Mouse (Mus musculus): ENCODE measurements around the gene Snx13.
A peak's percentile ranks its signal among the peaks of the same experiment; 100 is the strongest.

The Snx13 gene

DNA sequence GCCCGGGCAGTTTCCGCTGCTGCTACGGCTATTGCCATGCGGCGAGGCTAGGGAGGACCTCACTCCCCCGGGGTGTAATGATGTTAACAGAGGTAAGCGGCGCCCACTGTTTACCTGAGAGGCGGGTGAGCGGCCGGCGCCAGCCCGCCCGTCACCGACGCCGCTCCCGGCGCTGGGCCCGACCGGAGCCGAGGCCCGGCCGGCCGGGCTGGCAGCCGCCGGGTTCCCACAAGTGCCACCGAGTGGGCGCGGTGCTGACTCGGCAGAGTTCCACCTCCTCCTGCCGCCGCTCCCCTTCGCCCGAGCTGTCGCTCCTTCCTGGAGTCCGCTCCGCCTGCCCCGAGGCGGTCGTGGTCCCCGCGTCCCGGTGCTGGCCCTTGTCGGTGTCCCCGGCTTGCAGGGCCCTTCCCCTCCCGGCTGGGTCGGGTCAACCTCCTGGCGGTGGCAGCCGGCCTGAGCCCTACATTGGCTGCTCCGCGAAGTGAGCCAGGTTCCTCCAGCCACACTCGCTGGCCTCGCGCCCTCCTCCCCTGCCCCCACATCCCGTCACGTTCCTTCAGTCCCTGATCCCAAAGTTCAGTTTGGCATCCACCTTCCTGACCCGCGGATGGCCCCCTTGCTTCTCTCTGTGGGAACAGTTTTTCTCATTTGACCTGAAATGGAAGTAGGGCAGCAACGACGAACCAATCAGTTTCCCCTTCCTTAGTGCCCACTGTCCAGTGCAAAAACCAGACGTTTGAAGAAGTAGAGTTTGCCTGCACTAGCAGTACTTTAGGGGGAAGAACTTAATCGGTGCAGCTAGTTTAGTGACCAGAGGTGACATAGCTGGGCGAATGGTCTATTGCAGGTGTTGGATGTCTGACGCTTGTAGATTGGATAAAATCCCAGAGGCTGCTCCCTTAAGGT lies 587 bp downstream of the Snx13 start:
- DNase-seq (ENCODE audit: low spot score in 2 of 2) = peak; percentile 24 to 50

DNA sequence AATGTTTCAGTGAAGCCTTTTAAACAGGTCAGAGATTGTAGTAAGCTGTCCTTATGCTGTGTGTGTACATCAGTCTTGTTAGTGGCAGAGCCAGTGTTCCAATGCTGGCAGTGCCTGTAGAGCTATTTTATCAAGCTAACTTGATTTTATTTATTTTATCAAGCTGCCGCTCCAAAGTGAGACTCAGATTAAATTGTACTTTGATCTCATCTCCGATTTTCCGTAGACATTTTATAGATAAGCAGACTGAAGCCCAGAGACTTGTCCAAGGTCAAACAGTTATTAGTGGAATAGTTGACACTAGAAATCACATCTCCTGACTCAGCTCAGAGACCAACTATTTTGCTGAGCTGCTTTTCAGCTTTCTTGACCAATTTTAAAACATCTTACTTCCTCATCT lies 1.9 kb downstream of the Snx13 start:
- no peak for DNase-seq (ENCODE audit: low spot score in 2 of 2)

DNA sequence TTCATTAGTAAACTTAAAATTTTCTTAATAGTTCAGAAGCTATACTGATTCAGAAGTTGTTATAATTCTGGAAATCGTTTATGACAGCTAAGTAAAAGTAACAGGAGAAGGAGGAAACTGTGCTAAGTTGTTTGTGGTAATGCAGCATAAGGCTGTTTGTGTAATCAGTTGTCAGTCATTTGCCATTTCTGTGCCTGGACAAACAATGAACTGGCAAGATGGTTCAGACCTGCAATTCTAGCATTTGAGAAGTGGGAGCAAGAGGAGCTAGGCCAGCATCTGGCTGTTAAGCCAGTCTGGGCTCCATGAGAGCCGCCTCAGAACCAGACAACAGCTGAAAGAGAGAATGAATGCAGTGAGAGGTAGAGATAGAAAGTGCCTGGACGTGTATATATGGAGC lies 3.5 kb downstream of the Snx13 start:
- DNase-seq (ENCODE audit: low spot score in 2 of 2) = no peak

DNA sequence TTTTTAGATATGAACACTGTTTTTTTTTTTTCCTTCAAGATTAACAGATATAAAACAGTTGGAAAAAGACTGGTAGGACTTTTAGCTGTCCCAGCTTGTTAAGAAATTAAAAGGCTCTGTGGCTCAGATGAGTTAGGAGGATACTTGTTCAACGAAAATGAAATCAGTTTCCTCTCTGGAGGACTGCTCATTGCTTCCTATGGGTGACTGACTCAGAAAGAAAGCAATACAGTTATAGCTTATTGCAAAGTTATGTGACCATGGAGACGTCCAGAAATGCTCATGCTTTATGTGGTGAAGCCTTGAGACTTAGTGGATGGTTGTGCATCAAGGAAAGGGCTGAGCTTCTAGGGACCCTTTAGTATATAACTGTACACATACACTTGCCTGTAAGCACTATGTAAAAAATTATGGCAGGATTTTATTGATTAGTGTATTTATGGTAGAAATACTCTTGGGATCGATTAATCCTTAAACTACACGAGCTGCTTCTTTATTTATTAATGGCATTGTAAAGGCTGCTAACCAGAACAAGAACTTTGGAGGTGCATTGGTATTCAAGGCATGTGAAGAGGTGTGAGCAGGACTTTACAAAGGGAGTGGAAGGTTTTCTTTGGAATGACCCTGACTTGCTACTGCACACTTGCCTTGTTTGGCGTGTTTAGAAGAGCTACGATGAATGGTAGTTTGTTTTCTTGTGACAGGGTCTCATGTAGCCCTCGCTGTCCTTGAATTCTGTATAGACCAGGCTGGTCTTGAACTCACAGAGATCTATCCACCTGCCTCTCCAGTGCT lies 4.2 kb downstream of the Snx13 start:
- no peak for DNase-seq (ENCODE audit: low spot score in 2 of 2)

DNA sequence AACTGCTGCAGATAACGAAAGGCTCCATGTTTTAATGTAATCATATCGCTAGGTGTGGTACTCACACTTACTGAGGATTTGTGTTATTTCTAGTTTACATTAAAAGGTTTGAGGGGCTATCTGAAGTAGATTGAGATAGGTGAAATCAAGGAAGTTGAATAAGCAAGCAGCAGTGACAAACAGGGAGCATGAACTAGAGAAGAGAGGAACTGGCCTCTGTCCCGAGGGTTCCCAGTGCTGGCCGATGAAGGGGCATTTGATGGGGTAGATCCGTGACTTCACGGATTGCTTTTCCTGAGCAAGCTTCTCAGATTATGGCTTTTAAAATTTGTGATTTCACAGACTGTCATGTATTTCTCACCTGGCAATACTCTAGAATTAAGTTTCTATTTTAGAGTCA lies 7.4 kb downstream of the Snx13 start:
- DNase-seq (ENCODE audit: low spot score in 2 of 2) = no peak

DNA sequence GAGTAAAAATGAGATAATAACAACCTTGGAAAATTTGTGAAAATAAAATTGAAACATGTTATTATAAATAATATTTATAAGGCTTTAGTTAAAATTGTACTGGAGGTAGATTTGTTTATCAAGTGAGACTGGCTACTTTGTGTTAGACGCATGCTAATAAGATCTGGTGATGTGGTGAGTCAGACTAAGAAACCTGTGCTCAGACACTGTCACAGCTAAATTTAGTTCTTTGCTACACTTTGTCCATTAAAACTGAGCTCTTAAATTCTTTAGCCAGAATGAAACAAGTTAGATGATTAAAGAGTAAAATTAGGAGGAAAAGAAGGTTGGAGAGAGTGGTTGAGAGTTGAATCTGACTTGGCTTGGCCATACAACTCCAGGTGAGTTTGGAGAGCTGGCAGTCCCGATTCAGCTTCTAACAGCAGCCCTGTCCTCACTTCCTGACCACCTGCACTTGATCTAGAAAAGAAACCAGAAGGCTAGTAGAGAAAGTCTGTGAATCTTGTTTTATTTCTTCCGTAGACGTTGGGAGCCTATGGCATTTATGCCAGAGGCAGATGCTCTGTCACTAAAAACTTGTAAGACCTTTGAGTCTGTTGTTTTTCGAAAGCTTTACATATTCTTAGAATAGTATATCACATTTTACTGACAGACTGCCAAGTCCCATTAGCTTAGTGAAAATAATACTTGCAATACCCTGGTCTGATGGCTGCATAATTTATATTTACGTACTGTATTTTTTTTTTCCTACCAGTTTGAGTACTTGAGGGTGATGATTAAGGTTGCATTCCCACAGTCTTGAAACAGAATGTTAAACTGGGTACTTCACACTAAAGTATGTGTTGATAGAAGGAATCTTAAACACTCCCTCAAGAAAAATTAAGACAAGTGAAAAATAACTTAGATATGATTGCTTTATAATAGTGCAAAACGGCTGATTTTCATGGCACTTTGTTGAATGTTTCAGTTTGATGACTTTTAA lies 8.4 kb downstream of the Snx13 start:
- no peak for DNase-seq (ENCODE audit: low spot score in 2 of 2)

DNA sequence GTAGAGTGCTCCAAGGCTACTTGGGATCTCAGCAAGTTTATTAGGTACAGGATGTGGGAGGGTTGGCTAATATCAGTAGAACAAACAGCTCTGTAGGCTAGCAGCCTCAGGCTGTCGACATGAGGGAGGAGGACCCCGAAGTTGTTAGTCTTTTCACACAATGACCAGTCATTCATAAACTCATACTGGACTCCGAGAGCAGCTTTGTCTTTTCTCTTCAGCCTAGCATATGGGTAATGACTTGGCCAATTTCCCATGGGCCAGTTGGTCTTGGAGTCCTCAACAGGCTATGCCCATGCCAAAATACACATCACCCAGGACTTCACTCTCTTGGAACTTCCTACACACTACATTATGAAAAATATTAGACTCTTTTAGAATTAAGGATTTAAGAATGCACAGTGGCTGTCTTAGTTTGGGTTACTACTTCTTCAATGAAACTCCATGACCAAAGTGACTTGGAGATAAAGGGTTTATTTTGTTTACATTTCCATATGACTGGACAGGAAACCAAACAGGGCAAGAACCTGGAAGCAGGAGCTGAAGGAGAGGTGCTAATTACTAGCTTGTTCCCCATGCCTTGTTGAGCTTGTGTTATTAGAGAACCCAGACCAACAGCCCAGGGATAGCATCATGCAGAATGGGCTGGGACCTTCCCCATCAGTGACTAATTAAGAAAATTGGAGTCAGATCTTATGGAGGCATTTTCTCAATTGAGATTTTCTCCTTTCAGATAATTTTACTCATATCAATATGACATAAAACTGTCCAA lies 16.9 kb downstream of the Snx13 start:
- no peak for DNase-seq (ENCODE audit: low spot score in 2 of 2)

DNA sequence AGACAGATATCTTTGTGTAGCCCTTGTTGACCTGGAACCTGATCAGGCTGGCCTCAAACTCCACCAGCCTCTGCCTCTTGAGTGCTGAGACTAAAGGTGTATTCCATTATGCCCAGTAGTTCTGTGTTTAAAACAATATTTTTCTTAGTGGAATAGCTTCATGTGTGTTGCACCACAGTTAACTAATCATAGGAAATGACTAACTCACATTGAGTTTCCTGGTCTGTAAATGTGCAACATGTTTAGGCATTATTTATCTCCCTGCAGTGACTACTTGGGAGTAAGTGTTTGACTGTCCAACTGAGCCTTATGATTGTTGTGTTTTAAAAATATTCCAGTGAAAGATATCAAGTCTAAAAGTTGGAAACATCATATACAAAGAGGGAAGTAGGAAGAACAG lies 20.6 kb downstream of the Snx13 start:
- no peak for DNase-seq (ENCODE audit: low spot score in 2 of 2)

DNA sequence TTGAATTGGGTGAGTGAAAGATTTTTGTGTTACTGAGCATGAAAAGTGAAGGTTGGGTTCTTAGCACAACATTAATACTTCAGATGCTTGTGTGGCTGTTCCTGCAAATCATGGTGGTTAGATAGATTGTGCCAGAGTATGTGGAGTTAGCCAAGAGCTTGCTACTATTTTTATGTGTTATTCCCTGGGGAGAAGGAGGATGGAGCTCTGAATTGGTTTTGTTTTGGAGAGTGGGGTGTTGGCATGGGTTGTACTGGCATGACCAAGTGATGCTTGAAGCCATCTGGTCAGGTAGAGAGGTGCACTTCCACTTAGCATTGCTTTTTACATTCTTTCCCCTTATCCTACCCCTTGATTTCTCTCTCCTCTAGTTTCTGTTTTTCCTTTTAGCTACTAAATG lies 24.4 kb downstream of the Snx13 start:
- DNase-seq (ENCODE audit: low spot score in 2 of 2) = no peak

DNA sequence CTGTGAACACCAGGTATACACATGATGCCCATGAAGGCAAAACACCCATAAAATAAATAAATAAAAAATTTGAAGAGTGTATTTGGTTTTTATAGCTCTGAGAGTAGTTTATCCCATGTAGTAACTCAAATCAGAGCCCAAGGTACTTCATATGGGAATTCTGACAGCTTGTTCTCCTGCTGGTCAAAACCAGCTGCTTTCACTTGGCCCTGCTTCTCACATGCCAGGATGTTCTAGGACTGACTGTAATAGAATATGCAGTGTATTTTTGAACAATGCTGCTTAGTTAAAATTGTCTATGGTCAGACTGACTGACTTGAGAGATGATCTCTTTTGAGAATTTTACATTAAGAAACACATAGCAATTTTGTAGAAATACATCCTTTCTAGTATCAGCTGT lies 25.2 kb downstream of the Snx13 start:
- no peak for DNase-seq (ENCODE audit: low spot score in 2 of 2)

DNA sequence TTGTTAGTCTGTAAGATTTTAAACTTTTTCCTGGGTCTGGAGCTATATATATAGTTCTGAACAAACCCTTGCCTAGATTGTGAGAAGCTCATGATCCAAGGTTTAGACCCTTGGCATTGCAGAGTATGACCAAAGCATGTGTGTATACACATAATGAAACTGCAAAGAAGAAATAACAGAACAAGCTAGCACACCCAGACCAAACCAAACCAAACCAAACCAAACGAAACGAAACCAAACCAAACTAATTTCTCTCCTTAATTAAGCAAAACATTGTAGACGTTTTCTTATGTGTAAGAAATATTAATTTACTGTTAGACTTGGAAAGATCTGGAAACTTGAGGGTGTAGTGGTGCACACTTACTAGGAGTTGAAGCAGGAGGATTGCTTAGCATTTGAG lies 29.0 kb downstream of the Snx13 start:
- DNase-seq (ENCODE audit: low spot score in 2 of 2) = no peak

DNA sequence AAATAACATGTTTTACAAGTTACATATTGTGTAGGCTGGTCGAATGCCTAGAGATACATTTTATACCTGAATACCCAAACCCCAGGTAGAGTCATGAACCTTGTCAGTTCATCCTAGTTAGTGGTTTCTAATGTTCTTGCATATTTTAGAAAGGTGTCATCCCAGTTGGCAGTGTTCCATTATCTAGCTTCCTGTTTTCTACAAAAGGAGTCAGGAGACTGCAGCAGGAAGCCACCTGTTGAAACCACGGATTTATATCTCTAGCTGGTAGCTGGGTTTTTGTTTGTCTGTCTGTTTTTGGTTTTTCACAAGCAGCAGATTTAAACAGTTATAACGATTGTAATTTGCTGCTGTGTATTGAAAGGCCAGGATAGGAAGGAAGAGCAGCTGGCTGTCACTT lies 76.6 kb downstream of the Snx13 start:
- no peak for DNase-seq (ENCODE audit: low spot score in 2 of 2)

DNA sequence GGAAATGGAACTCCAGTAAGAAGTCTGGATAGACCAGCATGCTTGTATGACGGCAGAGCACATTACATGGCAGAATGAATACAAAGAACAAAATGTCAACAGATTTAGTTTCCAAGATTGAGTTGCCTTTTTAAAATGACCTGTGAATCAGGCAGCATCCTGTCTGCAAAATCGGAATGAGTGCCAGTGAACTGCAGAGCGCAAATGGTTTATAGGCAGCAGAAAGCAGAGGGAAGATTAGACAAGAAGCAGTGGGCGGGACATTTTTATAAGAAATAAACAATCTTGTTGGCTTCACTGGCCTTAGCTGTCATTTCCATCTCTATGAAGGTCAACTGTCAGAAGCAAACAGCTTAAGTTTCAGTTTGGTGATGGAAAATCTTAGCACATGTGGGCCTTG lies 106.2 kb downstream of the Snx13 start:
- no peak for DNase-seq (ENCODE audit: low spot score in 2 of 2)

DNA sequence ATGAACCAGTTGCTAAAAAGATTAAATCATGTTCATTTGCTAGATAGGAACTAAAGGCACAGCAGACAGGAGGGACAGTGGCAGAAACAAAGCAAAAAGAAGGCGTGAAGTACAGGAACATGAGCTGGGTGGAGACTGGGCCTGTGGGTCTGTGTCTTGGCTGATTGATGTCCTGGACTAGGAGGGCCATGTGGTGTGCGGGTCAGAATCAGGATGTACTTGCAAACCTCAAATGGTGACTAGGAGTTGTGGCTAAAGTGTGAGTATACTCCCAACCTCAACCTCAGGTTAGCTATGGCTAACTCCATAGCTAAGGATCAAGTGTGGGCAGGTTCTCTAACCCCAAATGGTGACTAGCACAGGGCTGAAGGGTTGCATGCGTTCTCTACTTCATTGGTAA lies 107.2 kb downstream of the Snx13 start:
- DNase-seq (ENCODE audit: low spot score in 2 of 2) = no peak

DNA sequence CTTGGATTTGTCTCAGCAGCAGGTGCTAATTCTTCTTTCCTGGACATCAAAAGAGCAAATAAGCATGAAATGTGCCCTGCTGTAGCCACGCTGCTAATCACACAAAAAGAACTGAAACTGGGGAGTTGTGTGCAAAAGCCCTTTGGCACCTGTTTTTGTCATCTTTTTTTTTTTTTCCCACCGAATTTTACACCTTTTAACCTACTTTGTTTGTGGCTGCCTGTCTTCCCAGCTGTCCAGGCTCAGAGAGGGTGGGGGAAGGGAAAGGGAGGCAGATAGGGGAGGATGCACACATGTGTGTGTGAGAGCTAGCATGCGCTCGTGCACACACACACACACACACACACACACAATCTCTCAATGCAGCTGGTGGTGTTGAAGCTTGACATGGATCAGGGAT lies 110.3 kb downstream of the Snx13 start:
- no peak for DNase-seq (ENCODE audit: low spot score in 2 of 2)

DNA sequence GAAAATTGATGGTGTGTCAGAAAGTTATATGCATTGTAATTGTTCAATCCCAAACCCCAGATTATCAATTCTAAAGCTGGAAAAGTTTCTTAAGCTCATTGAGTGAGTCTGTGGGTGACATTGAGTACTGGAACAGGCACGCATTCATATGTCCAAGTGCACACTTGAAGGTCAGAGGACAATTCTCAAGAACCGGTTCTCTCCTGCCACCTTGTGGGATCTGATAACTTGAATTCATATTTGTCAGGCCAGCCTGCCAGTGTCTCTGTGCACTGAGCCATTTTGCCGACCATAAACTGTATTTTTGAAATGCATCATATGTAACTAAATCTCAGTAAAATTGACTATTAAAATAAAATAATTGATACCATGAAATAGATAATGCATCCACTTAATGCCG lies 114.7 kb downstream of the Snx13 start:
- DNase-seq (ENCODE audit: low spot score in 2 of 2) = no peak

DNA sequence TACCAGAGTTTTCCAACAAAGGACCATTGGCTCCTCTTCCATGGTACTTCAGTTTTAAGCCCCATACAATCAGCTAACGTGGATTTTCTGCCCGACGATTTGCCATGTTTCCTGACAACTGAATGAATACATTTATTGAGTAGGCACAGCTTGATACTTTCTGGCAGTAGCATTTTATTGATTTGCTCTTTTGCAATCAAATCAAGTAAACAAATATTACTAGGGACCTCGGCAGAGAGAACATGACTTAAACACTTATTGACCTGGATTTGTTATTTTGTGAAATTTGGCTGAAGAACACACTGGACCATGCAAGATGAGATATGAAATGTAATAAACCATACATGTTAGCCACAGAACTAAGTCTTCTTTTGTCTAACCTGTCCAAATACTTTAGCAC lies 123.3 kb downstream of the Snx13 start:
- DNase-seq (ENCODE audit: low spot score in 2 of 2) = no peak

DNA sequence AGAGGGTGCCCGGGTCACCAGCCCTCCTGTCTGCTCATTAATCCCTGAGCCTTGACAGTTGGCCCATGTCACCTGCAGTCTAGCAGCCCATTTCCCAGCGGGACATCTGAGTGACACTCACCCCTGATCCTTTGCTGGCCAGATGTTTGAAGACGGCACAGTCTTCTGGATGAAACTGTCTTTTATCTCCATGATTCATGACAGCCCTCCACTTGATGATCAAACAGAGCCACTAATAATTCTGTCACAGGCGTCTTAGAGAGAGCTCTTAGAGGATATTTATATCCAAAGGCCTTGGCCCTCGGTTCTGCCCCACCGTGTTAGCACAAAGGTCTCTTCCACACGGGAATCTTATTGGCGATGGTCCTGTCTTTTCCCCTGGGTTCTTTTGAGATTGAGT lies 129.0 kb downstream of the Snx13 start:
- no peak for DNase-seq (ENCODE audit: low spot score in 2 of 2)

DNA sequence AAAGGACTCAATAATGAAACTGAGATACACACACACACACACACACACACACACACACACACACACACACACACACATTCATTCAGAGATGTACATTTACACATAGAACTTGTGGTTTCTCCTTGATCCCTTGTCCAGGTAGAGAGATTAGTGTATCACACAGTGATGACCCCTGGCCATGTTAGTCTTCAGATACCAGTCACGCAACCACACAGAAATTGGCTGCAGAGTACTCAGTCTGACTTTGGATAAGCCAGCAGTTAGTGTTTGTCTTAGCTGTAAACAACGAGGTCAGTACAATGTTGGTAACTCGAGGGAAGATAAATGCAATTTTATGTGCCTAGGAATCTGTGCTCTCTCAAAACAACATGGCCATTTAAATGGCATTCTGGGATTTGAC lies 129.6 kb downstream of the Snx13 start:
- DNase-seq (ENCODE audit: low spot score in 2 of 2) = no peak

DNA sequence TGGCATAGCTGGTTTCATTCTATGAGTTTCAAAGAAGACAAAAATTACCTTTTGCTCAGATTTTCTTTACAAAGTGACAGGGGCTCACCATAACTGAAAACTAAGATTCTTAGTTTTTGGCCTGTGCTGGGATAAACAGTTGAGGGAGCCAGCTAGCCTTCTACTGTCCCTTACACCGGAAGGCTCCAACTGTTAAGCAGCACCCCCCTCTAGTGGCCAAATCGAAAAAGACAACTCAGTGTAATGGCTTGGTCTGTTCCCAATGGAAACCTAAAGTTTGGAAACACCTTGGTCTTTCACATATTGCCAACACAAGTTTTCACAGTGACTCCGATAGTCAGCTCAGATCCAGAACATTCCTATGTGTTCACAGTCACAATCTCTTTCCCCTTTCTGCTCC lies 135.7 kb downstream of the Snx13 start:
- DNase-seq (ENCODE audit: low spot score in 2 of 2) = peak; percentile 24 to 86

DNA sequence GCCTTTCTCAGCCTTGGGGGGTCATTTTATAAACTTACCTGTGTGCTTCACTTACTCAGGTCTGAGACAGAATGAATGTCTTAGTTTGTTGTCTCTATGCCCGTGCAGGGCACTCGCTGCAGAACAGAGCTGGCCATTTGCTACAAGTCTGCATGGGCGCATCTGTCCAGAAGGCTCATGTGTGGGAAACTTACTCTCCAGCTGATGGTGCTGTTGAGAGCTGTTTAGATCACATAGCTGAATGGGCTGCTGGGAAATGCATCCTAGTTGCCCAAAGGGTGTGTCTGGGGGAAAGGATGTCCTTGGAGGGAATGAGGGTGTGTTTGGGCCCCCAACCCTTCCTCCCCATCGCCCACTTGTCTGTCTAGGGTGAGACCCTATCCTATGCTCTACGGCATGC lies 137.3 kb downstream of the Snx13 start:
- no peak for DNase-seq (ENCODE audit: low spot score in 2 of 2)
